Mouse (Mus musculus) CH12.LX (cell line): Measurements from ENCODE around the gene Tle3. TPM values are rescaled to one million over a fixed set of nuclear protein-coding genes. Genes with fewer than 3 reads are reported as not detected.

ENCODE experiments used
- DNase-seq: peaks from one replicate; pipeline ENCODE4 v3.0.0-alpha.2; 2013; ENCODE audit errors: extremely low read depth
- H3K27ac ChIP-seq: 2 replicates; pipeline ENCODE4 v1.5.1; 2012; ENCODE audit warnings: low read depth, mild to moderate bottlenecking, control low read depth, moderate library complexity; ENCODE audit not compliant: insufficient read depth
- H3K27me3 ChIP-seq: replicated peaks from 2 replicates; pipeline ENCODE3; 2012; ENCODE audit warnings: inconsistent platforms
- H3K36me3 ChIP-seq, 2 experiments: replicated peaks in 1 of 2; 2 replicates each; pipeline versions ENCODE3 to v1.6.1; 2012; ENCODE audit warnings: inconsistent platforms in 1 of 2, low read length in 1 of 2, mild to moderate bottlenecking in 1 of 2, mixed read lengths in 1 of 2, moderate library complexity in 1 of 2; ENCODE audit not compliant: control insufficient read depth in 1 of 2, insufficient read depth in 1 of 2
- H3K4me1 ChIP-seq, 2 experiments: 2 replicates each; pipeline ENCODE4 v1.6.1; 2012; ENCODE audit warnings: inconsistent platforms in 1 of 2, moderate library complexity in 1 of 2; ENCODE audit not compliant: insufficient read depth in 2 of 2, control insufficient read depth in 1 of 2
- H3K4me2 ChIP-seq: 2 replicates; pipeline ENCODE4 v1.6.1; 2012; ENCODE audit warnings: low read depth, mild to moderate bottlenecking, control low read depth; ENCODE audit not compliant: poor library complexity, insufficient read depth, severe bottlenecking
- H3K4me3 ChIP-seq, 3 experiments: fragments of 150-350 bp in 1 of 3; sonication (generic) in 1 of 3; replicated peaks in 1 of 3; 2 replicates each; pipeline versions ENCODE3 to v1.5.1; 2011 to 2012; ENCODE audit warnings: low read depth in 2 of 3, low read length in 2 of 3, mild to moderate bottlenecking in 2 of 3, moderate library complexity in 2 of 3, control low read depth in 1 of 3, improper control_type of control experiment in 1 of 3, inconsistent platforms in 1 of 3, mixed read lengths in 1 of 3; ENCODE audit not compliant: poor library complexity in 1 of 3
- H3K79me2 ChIP-seq: replicated peaks from 2 replicates; pipeline ENCODE4 v1.6.1; 2012; ENCODE audit warnings: mild to moderate bottlenecking, moderate library complexity; ENCODE audit not compliant: control insufficient read depth, poor library complexity, insufficient read depth, severe bottlenecking; ENCODE audit errors: extremely low read depth
- H3K9ac ChIP-seq: 2 replicates; pipeline ENCODE4 v1.6.1; 2012; ENCODE audit warnings: low read depth, mild to moderate bottlenecking, control low read depth, moderate library complexity; ENCODE audit not compliant: insufficient read depth
- H3K9me3 ChIP-seq: replicated peaks from 2 replicates; pipeline ENCODE3; 2012; ENCODE audit warnings: low read length, inconsistent platforms, mixed read lengths
- BHLHE40 ChIP-seq: IDR thresholded peaks from 2 replicates; pipeline ENCODE4 v1.6.1; 2011; ENCODE audit warnings: mild to moderate bottlenecking, low read depth, low read length, improper control_type of control experiment
- ELF1 ChIP-seq: IDR thresholded peaks from 2 replicates; pipeline ENCODE4 v1.6.1; 2014; ENCODE audit warnings: low read depth, mild to moderate bottlenecking, inconsistent platforms, low read length, improper control_type of control experiment
- ETS1 ChIP-seq: conservative IDR thresholded peaks from 2 replicates; pipeline ENCODE4 v1.6.1; 2012; ENCODE audit warnings: low read depth, mild to moderate bottlenecking, inconsistent platforms, low read length, improper control_type of control experiment, moderate library complexity
- HCFC1 ChIP-seq: IDR thresholded peaks from 2 replicates; pipeline ENCODE4 v1.6.1; 2012; ENCODE audit warnings: low read depth, mild to moderate bottlenecking, inconsistent platforms, low read length, improper control_type of control experiment
- IRF4 ChIP-seq: IDR thresholded peaks from 2 replicates; pipeline ENCODE4 v1.6.1; 2014; ENCODE audit warnings: low read depth, mild to moderate bottlenecking, inconsistent platforms, low read length, improper control_type of control experiment
- JUN ChIP-seq: IDR thresholded peaks from 2 replicates; pipeline ENCODE4 v1.6.1; 2011; ENCODE audit warnings: low read depth, mild to moderate bottlenecking, low read length, improper control_type of control experiment, moderate library complexity; ENCODE audit not compliant: insufficient read depth
- JUND ChIP-seq: conservative IDR thresholded peaks from 2 replicates; pipeline ENCODE4 v1.6.1; 2011; ENCODE audit warnings: low read depth, low read length, improper control_type of control experiment
- KAT2A ChIP-seq: IDR thresholded peaks from 2 replicates; pipeline ENCODE4 v1.6.1; 2012; ENCODE audit warnings: low read length, improper control_type of control experiment, inconsistent platforms; ENCODE audit not compliant: insufficient replicate concordance
- MEF2A ChIP-seq: IDR thresholded peaks from 2 replicates; pipeline ENCODE4 v1.6.1; 2014; ENCODE audit warnings: low read depth, mild to moderate bottlenecking, inconsistent platforms, low read length, improper control_type of control experiment, borderline replicate concordance
- POLR2AphosphoS2 ChIP-seq: IDR thresholded peaks from 2 replicates; pipeline ENCODE4 v1.6.1; 2011; ENCODE audit warnings: low read depth, low read length, improper control_type of control experiment
- RAD21 ChIP-seq: IDR thresholded peaks from 2 replicates; pipeline ENCODE4 v1.6.1; 2011; ENCODE audit warnings: low read depth, mild to moderate bottlenecking, low read length, improper control_type of control experiment, moderate library complexity
- SMC3 ChIP-seq: IDR thresholded peaks from 2 replicates; pipeline ENCODE4 v1.6.1; 2011; ENCODE audit warnings: low read depth, low read length, improper control_type of control experiment
- UBTF ChIP-seq: IDR thresholded peaks from 2 replicates; pipeline ENCODE4 v1.6.1; 2012; ENCODE audit warnings: low read depth, mild to moderate bottlenecking, inconsistent platforms, low read length, improper control_type of control experiment, moderate library complexity
- USF2 ChIP-seq: conservative IDR thresholded peaks from 2 replicates; pipeline ENCODE4 v1.6.1; 2011; ENCODE audit warnings: low read depth, low read length, improper control_type of control experiment
- ZMIZ1 ChIP-seq: IDR thresholded peaks from 2 replicates; pipeline ENCODE4 v1.6.1; 2012; ENCODE audit warnings: low read depth, mild to moderate bottlenecking, inconsistent platforms, low read length, improper control_type of control experiment
- dilution Hi-C: fragments of 300-500 bp; cut with MboI; formaldehyde crosslinking; loops from 2 replicates; pipeline ENCODE4 v1.14.3; 2020; ENCODE audit warnings: low sequenced_read_pairs; ENCODE audit not compliant: extremely low pct_unique_long_range_greater_than_20kb, extremely low pct_ligation_motif_present
- in situ Hi-C: fragments of 300-500 bp; cut with MboI; formaldehyde crosslinking; loops from 3 replicates; pipeline ENCODE4 v1.14.3; 2019; ENCODE audit warnings: low sequenced_read_pairs, low pct_ligation_motif_present, low pct_unique_long_range_greater_than_20kb, mixed read lengths
- polyA plus RNA-seq: library from polyadenylated mRNA; unstranded; fragments of >175 nt; gene quantifications from 2 replicates; pipeline ENCODE4 v1.2.1, GENCODE M21; 2012; ENCODE audit warnings: low read depth; ENCODE audit not compliant: insufficient read length
- total RNA-seq, 2 experiments: library from RNA; depleted of rRNA; stranded (reverse); fragments of 300-350 nt in 1 of 2; fragments of >200 nt in 1 of 2; gene quantifications; 2 replicates each; pipeline ENCODE4 v1.2.3; 2012 to 2014

Tle3 gene
- total and polyA plus RNA-seq, 3 experiments = 8.1 to 29.1 (median 22.8) TPM

- no peak overlapping the region for H3K9ac ChIP-seq
- dilution Hi-C loops = no loop called here
- no peak for DNase-seq
- H3K27ac ChIP-seq = no peak overlapping the region
- peaks cover 5 to 61% of the 10 kb centered on the region in 2 experiments; a peak in 3 of 4 replicates for H3K4me1 ChIP-seq
- in situ Hi-C loops = no loop called here
- no peaks in the 10 kb centered on the region for H3K9me3 ChIP-seq
- H3K27me3 ChIP-seq = no peaks in the 10 kb centered on the region
- TF ChIP-seq BHLHE40 (no peak), USF2 (no peak), UBTF (no peak), SMC3 (no peak)
- no peak overlapping the region for H3K4me2 ChIP-seq
- no peaks in the 10 kb centered on the region for H3K79me2 ChIP-seq
- peaks cover 32 to 90% of the 10 kb centered on the region in 2 experiments for H3K36me3 ChIP-seq
- no peak overlapping the region for H3K4me3 ChIP-seq
Measured at GRCm38 (mm10) chr9:61391570-61392337, 19.6 kb downstream of the Tle3 start.

- peaks cover 5 to 61% of the 10 kb centered on the region in 2 experiments; a peak in 3 of 4 replicates for H3K4me1 ChIP-seq
- TF ChIP-seq ETS1 (no peak), POLR2AphosphoS2 (no peak), KAT2A (no peak), ZMIZ1 (no peak), IRF4 (no peak), USF2 (no peak), MEF2A (no peak), ELF1 (no peak), JUN (no peak), RAD21 (no peak), JUND (no peak), HCFC1 (no peak)
- H3K36me3 ChIP-seq = peaks cover 31 to 90% of the 10 kb centered on the region in 2 experiments
- in situ Hi-C loops (no loop called here), dilution Hi-C loops (no loop called here)
- H3K4me2 ChIP-seq = no peak overlapping the region
- no peak overlapping the region for H3K27ac ChIP-seq
- DNase-seq = no peak
- no peak overlapping the region for H3K9ac ChIP-seq
- H3K27me3 ChIP-seq = no peaks in the 10 kb centered on the region
- H3K79me2 ChIP-seq = no peaks in the 10 kb centered on the region
- no peak overlapping the region for H3K4me3 ChIP-seq
- no peaks in the 10 kb centered on the region for H3K9me3 ChIP-seq
Measured at GRCm38 (mm10) chr9:61392338-61392620, 20.1 kb downstream of the Tle3 start.
